Mouse (Mus musculus): Measurements from ENCODE around the gene Tc2n.
"Not testable (repeated sequence)": the region's sequence is repeated elsewhere in the genome, so short reads cannot be mapped to it uniquely, and the experiment has no call there.

Gene Tc2n

DNA sequence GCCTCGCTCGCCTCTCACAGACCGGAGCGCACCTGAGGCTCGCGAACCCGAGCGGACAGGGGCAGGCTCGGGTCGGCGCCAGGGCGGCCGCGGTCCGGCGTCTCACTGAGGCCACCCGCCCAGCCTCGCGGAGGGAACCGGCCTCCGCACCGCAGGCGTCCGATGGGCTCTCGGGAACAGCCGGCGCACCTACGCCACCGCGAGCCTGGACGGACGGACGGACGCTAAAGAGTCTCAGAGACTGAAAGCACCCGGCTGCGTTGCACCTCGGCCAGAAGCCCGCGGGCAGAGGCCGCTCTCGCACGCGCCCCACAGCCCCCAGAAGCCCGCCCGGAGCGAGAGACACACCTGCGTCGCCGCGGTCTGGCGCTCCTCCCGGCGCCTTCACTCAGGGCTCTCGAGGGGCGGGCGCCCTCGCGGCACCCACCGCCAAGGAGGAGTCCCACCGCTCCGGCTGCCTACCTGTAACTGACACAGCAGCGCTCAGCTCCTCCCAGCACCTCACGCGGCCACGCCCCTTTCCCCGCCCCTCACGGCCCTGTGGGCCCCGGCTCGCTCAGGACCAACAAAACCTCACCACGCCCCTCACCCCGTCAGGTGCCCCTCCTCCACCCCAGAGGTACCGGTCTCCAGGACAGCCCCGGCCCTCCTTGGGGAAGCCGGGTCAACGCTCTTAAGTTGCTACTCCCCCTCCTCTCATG is at the start of gene Tc2n:
Gene Tc2n (minus strand): TSS at position 470 of the 701 bp plus-strand sequence.
- peak; percentile 13 to 33 for DNase-seq

DNA sequence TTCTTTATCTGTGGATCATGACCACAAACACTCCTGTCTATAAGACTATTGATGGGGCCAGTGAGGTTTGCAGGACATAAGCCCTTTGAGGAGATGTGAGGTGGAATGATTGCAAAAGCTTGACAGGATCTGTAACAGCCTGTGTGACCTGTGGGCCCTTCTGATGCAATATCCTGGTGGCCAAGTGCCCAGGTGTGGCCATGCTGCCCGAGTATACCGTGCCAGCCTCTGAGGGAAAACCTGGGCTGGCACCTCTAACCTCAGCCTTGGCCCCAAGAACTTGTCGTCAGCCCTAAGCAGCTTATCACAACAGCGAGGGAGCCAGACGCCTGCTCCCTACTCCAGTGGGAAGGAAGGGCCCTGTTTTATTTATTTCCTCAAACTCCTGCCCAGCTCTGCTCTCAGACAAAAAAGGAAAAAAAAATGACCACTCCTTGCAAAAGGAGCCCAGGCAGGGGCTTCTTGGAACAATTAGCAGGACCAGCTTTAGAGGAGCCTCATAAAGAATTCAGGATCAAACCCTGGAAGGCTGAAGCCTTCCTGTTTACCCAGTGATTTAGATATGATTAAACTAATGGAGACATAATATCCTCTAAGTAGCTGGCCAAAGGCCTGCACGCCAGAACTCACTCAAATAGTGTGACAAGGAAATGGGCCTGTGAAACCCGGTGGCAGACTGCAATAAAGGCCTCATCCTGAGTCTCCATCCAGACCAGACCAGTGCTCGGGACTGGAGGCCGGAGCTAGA is 49.2 kb upstream of the Tc2n start:
- peak; percentile 8 to 27 for DNase-seq

DNA sequence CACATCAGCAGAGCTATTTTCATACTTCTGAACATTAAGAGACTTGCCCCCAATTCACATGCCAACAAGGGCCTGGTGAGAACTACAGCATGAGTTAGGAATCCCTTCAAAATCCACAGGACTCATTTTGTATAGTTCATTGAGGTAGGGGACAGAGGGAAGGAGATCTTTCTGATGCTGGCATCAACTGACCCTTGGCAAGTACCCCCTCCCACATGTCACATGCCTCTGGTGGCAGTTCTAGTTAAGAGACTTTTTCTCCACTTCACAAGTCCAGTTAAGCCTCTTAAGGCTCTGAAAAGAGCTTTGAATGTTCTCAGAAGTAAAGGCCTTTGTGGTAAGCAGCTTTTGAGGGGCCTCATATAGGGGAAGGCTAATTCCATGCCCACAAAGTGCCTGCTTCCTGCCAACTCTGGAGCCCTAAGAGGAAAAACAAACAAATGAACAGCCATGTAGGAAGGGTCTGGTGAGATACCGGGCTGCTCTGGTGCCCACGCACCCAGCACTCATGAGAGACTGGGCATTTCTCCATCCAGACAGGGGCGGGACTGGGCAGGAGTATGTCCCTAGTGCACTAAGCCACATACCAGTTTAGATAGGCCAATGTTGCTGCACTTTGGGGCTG is 48.0 kb upstream of the Tc2n start:
- no peak for DNase-seq

DNA sequence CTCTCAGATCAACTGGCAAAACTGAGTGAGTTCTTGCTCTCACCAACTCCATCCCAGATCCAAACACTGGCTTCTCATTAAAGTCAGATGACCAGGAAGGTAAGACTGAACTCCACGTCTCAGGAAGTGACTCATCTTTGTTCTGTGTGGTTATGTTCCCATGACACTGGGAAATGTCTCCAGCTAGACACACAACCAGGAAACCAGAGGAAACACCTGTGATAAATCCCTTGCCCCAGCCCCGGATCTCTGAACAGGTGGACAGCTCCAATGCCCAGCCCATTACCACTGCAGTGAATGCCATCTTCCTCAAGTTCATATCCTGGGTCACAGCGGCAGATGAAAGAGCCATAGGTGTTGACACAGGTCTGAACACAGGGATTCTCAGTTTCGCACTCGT is 46.5 kb upstream of the Tc2n start:
- no peak for DNase-seq

DNA sequence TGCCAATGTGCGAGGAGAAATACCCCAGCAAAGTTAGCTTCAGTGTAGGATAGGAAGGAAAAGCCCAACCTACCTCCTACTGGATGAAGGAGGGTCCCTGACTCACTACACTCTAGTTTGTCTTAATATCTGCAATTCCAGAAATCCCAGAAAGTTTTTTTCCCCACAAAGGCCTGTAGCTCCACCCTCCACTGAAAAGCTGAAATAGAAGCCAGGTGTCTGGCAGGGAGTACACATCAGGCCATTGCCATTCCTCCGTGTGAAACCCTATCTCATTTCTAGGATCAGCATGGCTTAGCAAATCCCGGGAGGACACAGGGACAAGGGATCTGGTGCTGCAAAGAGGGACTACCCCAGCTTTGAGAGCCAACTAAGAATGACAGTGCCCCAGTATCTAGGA is 44.7 kb upstream of the Tc2n start:
- DNase-seq, result no peak

- DNase-seq, result no peak
These were observed 43.7 kb upstream of the Tc2n start for GRCm38 (mm10) chr12:101762054-101762453.

GRCm38 (mm10) chr12:101759440-101760045 is 41.2 kb upstream of the Tc2n start:
- DNase-seq, result no peak

DNA sequence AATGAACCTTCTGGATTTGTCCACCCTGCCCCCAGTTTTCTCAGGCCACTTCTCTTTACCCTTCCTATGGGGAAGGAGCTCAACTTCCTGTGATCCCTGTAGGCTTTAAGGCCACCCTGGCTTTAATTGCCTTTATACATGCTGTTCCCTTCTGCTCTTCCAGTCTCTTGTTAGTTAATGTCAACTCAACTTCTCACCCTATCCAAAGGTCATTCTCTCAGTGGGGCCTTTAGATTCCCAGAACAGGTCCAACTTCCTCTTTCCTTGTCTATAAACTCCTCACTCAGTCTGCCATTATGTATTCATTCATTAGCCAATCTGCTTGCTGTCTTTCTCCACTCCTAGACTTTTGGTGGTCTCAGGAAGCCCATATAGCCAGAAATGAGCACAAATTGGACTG is 40.4 kb upstream of the Tc2n start:
- DNase-seq, result no peak

DNA sequence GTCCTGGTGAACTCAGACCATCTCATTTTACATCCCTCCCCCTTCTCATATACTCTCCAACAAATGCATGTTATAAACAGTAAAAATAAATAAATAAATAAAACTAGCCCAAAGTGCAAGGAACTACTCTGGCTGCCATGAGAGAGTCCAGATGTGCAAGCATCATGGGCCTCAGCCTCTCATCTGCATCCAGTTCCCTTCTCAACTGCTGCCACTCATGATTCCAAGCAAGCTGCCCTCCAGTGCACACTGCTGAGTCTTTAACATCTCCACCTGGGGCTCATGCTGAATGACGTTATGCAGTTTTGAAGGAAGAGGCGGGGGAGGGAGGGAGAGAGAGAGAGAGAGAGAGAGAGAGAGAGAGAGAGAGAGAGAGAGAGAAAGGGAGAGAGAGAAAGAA is 24.1 kb upstream of the Tc2n start:
- no peak for DNase-seq

- DNase-seq, result no peak
These were observed 22.2 kb upstream of the Tc2n start for GRCm38 (mm10) chr12:101740486-101740885.

DNA sequence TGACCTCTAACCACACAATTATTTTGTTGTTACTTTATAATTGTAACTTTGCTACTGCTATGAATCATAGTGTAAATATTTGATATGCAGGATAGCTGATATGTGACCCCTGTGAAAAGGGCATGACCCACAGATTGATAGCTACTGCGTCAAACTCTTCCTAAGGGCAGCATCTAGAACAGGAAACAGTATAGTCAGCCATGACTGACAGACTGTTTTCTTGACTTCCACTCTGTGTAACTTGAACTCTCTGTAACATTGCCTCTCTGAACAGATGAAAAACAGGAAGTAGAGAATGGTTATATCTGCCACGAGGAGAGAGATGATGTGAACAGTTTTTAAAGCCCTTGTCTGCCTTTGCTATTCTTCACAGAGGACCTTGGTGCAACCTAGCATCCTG is 21.7 kb upstream of the Tc2n start:
- DNase-seq, result no peak

- no peak for DNase-seq
These were observed 430 bp upstream of the Tc2n start for GRCm38 (mm10) chr12:101718755-101719150.

DNA sequence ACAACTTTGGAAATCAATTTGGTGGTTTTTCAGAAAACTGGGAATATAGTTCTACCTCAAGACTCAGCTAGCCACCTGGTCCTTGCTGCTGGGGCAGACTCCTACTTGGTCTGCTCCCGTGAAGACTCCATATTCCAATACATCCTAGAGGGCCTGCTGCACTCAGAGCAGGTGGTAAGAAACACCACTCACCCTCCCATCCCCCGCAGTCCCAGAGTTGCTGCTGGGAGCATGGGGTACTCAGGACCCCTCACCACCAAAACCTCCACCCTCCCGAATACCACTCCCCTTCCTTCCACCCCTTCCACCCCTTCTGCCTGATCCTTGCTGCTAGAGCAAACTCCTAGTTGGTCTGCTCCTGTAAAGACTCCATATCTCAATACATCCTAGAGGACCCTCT is 19.1 kb downstream of the Tc2n start:
- no peak for DNase-seq

DNA sequence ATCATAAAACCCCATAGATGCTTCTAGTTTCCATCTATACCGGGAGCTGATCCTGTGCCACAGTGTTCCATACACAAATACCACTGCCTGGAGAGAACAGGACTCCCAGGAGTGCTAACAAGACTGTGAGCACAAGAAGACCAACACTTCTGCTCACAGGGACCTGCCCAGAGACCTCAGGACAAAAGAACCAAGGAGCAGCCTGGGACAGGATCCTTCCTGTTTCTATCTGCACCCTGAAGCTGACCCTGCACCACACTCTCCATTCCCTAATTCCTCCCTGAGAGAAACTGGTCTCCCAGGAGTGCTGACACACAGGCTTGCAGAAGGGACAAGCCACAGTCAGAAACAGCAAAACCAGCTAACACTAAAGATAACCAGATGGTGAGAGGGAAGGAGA is 21.8 kb downstream of the Tc2n start:
- no peak for DNase-seq

- DNase-seq, result no peak
These were observed 37.8 kb downstream of the Tc2n start for GRCm38 (mm10) chr12:101680538-101680937.

DNA sequence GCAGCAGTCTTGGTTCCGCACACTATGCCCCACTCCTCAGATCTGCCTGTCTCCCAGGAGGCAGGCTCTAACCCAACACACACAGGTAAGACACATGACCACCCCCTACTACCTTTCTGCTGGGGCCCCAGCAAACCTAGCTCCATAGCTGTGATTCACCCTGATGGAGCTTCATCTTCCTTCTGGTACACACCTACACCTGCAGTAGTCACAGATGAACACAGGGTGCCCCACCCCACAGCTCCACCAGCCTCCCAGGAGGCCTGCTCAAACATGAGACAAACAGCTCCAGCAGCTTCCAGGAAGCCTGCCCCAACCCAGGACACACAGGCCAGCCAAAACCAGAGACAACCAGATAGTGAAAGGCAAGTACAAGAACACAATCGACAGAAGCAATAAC is 50.8 kb downstream of the Tc2n start:
- DNase-seq, result no peak

DNA sequence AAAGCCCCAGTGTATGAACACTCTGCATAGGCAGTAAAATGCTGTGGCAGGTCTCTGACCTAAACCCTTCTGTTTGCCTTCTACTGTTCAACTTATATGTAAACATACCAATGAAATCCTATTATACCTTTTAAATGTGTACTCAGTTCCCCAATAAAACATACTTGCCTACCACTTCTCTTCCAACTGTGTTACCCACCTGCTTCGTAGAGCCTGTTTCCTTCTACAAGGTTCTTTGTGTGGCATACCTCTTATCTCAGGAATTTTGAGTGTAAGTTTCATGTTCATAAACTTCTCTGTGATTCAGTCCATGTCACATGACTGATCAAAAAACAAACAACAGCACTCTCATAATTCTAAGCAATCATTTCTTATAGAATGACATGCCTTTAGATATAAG is 85.2 kb downstream of the Tc2n start:
- DNase-seq, result no peak

DNA sequence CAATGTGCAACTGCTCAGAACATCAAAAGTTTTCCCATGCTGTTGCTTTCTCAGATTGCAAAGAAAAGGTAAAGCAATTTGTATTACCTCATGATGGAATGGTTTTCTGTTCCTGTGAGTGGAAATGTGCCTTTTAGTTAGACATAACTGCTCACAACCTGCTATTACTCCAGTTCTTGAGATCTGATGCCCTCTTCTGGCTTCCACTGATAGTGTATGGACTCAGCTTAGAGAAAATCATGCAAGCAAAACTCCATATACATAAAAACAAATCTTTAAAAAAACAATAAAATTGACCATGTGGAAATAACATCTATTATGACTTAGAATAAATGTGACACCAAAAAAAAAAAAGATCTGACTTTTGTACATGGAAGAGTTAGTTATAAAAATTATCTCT is 111.7 kb downstream of the Tc2n start:
- not testable (repeated sequence) for DNase-seq

Measured in cerebellum, postnatal 36 days (tissue).